Mouse (Mus musculus): Measurements from ENCODE around the gene Rcl1.

DNA sequence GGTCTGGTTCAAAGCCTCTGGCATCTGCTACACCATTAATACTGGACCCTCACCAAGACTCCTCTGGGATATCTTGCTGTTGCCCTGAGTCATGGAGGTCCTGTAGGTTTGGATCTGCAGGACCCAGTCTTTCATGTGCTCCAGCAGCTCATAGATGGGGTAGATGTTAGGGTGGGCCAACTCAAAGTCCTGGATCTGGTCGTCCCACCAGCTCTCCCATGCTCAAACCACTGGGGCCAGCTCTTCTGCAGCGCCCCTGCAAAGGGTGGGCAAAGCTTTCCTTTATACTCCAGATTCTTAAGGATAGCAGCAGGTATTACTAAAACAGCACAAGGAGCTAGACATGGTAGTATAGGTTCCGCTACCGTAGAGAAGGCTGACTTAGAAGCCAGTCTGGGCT, 4.6 kb downstream of the Rcl1 start:
- TF ChIP-seq TCF3 (IDR thresholded peaks at IDR 0.05; ENCODE audit: insufficient read length, low read depth) (no peak), POLR2A (IDR thresholded peaks at IDR 0.05; ENCODE audit: insufficient read length, low read depth) (no peak), MYOD1 (IDR thresholded peaks at IDR 0.05; ENCODE audit: control insufficient read depth in 1 of 3, insufficient read length in 2 of 3, low read depth in 2 of 3) (no peak), E2F4 (IDR thresholded peaks at IDR 0.05; ENCODE audit: insufficient read depth) (no peak), USF1 (IDR thresholded peaks at IDR 0.05; ENCODE audit: low read depth) (no peak), MAX (IDR thresholded peaks at IDR 0.05; ENCODE audit: low read depth) (no peak), TCF12 (IDR thresholded peaks at IDR 0.05; ENCODE audit: insufficient read depth, poor library complexity, severe bottlenecking) (no peak), POLR2AphosphoS2 (IDR thresholded peaks at IDR 0.05; ENCODE audit: insufficient read length, low read depth) (no peak), MYOG (IDR thresholded peaks at IDR 0.05; ENCODE audit: control insufficient read depth in 1 of 3, insufficient read depth in 1 of 3, insufficient read length in 2 of 3, low read depth in 2 of 3) (no peak), REST (IDR thresholded peaks at IDR 0.05; ENCODE audit: insufficient read depth, insufficient read length) (no peak), SRF (IDR thresholded peaks at IDR 0.05; ENCODE audit: control insufficient read depth, insufficient read length, low read depth) (no peak), CEBPB (IDR thresholded peaks at IDR 0.05; ENCODE audit: insufficient read depth, poor library complexity, severe bottlenecking) (no peak)

Data from myocyte (in vitro differentiated cells).